Mouse (Mus musculus) gonadal fat pad, adult 2 months (tissue): ENCODE results near the gene Mpig6b. TPM values are rescaled to one million over a fixed set of nuclear protein-coding genes. Genes with fewer than 3 reads are reported as not detected.
"Not testable (repeated sequence)": the region's sequence is repeated elsewhere in the genome, so short reads cannot be mapped to it uniquely, and the experiment has no call there.

Experiments
- DNase-seq: peaks from one replicate; pipeline ENCODE4 v3.0.0-alpha.2; 2012; ENCODE audit warnings: low read depth
- polyA plus RNA-seq: library from polyadenylated mRNA; depleted of rRNA; stranded (reverse); fragments of >200 nt; gene quantifications from 2 replicates; pipeline ENCODE4 v1.2.3, GENCODE M21; 2012

The Mpig6b gene
- polyA plus RNA-seq, 1 experiment = 1.5 TPM

DNA sequence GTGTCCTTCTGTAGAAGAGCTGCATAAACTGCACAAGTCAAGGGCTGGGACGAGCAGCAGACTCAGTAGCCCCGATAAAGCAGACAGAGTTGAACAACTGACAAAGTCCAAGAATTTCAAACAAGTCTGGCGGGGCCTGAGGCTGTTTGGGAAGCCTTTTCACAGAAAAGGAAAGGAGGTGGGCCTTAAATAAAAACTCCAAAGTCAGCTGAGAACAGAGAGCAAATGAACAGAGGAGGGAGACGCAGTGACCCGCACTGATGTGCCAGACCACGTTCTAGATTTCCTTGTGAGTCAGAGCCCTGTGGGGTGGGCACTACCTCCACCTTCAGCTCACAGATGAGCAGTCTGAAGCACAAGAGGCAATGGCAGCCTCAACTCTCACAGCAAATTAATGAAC lies 31.1 kb downstream of the Mpig6b start:
- no peak for DNase-seq

DNA sequence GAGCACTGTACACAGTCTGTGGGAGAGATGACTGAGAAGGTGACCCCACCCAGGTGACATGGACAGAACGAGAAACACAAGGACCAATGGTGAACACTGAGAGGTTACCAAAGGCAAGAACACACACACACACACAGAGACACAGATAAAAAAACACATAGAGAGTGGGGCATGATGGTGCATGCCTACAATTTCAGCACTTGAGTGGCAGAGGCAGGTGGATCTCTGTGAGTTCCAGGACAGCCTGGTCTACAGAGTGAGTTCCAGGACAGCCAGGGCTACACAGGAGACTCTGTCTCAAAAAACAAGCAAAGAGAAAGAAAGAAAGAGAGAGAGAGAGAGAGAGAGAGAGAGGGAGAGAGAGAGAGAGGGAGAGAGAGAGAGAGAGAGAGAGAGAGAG lies 32.3 kb downstream of the Mpig6b start:
- DNase-seq = not testable (repeated sequence)

DNA sequence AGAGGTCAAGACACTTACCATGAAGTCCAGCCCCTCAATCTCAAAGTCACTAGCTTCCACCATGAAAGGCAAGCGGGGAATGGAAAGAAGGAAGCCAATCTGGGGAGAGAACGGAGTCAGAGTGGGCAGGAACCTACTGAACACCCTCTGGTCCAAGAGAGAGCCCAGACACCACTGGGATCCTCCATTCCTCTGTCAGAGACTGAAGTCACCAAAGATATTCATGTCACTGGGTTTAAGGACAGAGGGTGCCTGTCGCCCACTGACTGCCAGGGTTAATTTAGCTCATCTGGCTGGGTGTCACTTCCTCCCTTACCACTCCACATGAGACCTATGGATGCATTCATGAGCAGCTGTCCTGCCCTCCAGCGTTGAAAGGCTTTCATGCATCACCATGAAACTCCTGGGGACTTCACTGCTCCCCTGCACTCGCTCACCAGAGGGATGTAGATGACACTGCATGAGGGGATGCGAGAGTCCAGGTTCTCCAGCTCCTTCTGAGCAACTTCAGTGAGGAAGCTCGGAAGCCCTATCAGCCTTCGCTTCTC lies 33.6 kb downstream of the Mpig6b start:
- no peak for DNase-seq

DNA sequence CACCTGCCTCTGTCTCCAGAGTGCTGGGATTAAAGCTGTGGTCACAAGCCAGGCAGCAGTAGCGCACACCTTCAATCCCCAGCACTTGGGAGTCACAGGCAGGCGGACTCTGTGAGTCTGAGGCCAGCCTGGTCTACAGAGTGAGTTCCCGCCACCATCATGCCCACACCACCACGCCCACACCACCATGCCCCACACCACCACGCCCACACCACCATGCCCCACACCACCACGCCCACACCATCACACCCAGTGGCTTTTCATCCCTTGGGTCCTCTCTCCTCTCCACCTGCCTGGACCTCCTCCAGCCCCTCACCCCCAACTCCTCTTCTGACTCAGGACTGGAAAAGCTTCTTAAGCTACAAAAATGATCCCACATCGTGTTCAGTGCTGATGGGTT lies 34.1 kb downstream of the Mpig6b start:
- no peak for DNase-seq

DNA sequence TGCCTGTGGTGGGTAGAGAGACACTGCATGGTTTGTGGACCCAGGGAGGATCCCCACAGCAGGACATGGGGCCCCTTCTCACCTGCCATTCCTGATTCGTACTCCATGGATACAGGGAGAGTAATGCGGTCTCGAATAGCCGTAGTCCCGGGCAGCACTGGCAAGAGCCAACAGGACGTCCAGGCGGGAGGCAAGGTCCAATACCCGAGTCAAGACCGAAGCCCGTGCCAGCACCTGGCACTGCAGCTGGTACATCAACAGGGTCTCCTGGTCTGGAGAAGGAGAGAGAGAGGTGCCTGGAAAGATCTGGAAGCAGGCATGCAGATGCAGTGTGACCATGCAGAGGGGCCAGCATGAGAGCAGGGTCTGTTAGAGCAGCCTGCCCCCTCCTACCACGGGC lies 34.7 kb downstream of the Mpig6b start:
- no peak for DNase-seq

DNA sequence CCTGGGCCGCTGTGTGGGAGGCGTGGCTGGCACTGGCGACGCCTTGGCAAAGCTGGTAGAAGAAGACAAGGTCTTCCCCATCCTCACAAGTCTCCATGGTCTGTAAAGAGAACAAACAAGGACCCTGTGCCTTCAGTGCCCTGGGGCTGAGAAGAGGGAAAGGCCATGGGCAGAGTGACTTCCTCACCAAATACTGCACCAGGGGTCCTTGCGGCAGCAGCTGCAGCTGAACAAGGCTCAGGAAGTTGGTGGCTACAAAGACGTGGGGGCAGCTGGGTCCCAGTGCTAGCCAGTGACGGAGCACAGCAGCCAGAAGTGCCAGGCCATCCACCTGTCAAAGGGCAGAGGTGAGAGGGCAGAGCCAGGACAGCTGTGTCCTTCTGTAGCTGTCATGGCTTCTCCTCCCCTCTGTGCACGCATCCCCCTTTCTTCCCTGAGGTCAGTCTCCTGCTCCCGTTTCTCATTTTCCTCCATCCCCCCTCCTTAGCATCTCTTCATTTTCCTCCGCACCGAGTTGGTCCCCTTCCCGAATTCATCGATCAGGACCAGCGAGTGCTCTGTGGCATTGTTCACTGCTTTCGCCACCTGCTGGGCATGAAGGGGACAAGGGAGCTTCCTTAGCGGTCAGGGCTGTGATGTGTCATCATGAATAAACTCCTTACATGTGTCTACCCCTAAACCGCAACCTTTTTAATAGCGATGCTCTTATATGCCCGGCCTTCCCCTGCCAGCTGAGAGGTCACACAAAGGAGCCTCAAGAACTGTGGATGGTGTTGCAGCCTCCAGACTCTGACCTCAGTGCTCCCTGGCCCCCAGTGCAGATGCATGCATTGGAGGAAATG lies 36.1 kb downstream of the Mpig6b start:
- DNase-seq = no peak

DNA sequence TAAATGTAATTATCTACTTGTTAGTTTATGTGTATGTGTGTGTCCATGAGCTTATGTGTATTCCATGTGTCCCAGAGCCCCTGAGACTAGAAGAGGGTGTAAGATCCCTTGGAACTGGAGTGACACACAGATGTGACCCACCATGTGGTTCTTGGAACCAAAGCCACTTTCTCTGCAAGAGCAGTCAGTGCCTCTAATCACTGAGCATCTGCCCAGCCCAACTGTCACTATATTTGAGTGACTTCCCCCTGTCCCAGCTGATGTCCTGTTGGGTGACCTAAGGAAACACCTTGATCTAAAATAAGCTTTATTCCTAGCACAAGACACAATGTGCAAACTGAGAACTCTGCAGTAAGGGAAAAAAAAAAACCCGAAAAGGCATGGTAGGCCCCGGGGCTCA lies 37.7 kb downstream of the Mpig6b start:
- no peak for DNase-seq

DNA sequence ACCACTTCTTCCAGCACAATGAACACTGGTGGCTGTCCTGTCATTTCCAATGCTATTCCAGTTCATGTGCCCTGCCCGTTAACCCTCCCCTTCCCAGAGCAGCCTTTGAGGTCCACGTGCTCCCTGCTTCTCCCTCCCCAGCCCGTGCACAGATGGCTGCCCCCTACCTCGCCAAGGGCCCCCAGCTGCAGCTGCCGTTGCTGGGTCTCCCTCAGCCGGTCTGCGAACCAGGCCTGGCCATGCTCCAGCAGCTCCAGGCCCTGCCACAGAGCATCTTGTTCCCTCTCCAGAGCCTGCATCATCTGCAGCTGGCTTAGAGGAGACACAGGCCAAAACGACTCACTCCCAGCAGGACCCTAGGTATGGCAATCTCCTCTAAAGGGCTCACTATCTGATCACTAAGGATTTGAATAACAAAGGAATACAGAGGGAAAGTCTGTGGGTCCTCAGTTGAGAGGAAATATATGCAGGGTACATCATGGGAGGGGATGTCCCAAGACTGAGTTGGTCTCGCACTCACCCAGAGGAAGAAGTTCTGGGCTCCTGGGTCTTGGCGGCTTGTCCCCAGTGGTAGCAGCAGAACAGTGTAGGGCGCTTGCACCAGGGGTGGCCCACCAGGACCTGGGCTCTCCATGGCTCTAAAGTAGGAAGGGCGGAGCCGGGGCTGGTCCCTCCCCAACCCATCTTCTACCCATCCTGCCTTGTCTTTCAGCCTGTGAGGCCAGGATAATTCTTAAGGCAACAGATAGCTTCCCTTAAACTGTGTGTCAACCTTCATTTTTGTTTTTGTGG lies 38.5 kb downstream of the Mpig6b start, which contains the start of gene Sapcd1:
Sapcd1 (minus strand) TSS at position 740 of the 792 bp plus-strand sequence.
- no peak for DNase-seq

DNA sequence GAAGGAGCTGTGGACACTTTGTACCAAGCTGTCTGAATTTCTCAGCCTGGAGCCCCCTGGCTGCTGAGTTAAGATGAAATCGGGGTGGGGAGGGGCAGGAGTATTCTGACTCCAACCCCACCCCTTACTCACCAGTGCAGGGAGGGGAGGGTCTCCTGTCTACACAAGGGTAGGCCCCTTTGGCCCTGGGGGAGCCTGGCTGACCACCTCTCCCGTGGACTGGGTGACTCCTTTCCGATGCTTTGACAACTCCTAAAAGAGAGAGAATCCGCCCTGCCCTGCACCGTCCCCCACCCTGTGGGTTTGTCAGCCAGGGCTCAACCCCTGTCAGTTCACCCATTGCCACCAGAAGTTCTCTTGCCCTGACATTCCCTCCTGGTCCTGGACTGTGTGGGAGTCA lies 39.8 kb downstream of the Mpig6b start:
- DNase-seq = no peak

DNA sequence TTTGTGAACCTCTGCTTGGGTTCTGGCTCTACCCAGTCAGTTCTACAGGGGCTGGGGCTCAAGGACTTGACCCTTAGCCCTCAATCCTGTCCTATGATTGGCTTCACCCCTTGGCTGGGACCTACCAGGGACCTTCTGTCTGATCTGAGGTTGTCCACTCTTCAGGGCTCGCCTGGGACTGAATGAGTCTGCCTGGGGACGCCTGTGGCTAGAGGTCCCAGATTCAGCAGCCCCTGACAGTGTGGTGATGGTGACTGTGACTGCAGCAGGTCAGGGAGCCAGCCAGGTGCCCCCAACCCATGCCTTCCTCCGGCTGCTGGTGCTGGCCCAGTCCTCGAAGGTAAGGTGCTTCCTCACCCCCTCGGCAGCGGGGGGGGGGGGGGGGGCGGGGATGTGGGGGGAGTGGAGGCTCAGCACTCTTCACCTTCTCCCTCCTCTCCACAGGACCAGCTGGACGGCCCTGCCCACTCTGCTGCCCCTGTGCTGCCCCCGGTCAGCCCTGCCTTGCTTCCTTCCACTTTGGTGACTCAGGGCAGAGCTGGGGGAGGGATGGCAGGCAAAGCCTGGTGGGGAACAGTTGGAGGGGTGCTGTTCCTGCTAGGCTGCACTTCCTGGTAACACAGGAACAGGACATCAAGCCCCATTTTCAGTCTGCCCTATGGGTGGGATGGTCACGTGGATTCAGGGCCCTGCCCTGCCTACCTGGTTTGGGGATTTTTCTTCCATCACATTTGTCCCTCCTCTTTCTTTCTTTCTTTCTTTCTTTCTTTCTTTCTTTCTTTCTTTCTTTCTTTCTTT lies 41.1 kb downstream of the Mpig6b start:
- DNase-seq = no peak

DNA sequence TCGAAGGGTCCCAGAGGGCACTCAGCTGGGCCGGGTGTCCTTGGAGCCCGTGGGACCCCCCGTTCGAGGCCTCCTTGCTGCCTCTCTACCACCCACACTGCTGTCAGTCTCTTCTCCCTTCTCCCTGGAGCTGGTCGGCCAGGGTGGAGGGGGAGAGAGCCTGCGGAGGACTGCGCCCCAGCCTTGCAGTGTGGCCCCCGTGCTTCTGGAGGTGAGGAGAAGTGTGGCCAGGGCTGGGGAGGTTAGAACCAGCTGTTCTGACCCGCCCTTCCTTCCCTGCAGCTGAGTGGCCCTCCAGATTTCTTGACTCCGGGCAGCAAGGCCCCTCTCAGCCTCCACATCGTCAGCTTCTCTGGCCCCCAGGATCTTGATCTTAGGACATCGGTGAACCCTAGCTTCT lies 41.7 kb downstream of the Mpig6b start:
- DNase-seq = no peak

DNA sequence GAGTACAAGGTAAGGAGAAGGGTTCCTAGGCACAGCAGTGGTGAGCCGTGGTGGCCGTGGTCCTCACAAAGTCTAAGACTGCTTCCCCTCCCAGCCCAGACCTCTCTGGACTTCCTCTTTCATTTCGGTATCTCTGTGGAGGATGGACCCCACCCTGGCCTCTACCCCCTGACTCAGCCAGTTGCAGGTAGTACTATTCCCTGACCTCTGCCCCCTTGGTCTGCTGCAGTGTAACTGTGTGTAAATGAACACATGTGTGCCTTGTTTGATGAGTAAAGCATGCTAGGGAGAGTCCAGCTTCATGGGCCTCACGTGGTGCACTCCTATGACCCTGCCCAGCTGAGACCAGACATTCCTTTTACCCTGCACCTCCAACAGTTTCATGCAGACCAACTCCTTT lies 42.2 kb downstream of the Mpig6b start:
- no peak for DNase-seq

DNA sequence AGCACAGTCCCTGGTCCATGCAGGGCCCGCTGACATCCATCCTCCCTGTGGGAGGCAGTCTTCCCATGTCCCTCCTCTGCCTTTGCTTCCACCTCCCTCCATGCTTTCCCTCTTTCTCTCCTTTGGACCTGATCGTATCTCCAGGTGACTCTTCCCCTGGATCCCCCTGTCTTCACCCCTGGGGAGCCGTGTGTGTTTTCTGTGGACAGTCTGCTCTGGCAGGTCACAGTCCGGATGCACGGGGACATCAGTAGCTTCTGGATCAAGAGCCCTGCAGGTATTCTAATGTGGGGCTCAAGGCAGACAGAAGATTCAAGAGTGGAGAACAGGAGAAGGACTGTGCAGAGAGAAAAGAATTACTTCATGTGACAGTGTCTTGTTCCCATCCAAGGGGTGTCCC lies 42.8 kb downstream of the Mpig6b start:
- no peak for DNase-seq

DNA sequence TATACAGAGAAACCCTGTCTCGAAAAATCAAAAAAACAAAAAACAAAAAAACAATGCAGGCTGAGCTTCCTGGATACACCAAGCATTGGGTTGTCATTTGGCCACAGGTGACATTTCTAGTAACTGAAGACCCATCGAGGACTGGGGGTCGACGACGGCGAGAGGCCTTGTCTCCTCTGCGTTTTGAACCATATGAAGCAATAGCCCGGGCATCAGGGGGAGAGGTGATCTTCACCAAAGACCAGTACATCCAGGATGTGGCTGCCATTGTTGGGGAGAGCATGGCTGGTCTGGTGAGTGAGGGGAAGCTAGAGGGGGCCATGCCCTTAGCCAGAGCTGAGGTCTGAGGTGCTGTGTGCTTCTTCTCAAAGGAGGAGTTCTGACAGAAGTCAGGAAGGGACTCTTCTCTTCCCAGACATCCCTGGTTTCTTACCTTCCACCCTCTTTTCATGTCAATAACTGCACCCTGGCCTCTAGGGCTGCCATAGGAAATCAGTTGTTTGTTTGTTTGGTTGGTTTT lies 43.4 kb downstream of the Mpig6b start:
- no peak for DNase-seq

DNA sequence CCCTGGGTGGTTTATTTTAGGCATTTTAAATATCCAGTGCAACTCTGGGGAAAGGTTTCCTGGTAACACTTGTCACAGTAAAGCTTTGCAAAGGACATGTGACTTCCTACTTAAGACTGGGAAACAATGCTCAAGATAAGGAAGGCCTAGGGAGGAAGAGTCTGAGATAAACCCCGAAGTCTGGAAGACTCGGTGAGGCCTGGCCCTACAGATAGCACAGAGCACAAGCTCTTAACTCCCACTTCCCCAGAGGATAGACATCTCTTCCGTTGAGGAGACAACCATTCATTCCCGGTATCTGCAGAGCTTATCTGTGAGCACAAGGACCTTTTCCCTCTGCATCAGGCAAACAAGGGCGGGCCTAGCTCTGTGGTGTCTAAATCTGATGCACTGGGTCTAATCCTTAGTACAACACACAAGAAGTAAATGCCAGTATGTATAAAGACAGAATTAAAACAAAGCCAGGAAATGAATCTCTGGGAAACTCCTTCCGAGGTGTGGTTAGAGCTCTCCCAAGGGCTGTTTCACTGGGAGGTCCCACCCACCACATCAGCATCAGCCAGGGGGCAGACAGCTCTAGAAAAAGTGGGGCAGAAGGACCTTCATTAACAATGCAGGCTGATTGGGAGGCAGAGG lies 44.0 kb downstream of the Mpig6b start:
- DNase-seq = no peak

DNA sequence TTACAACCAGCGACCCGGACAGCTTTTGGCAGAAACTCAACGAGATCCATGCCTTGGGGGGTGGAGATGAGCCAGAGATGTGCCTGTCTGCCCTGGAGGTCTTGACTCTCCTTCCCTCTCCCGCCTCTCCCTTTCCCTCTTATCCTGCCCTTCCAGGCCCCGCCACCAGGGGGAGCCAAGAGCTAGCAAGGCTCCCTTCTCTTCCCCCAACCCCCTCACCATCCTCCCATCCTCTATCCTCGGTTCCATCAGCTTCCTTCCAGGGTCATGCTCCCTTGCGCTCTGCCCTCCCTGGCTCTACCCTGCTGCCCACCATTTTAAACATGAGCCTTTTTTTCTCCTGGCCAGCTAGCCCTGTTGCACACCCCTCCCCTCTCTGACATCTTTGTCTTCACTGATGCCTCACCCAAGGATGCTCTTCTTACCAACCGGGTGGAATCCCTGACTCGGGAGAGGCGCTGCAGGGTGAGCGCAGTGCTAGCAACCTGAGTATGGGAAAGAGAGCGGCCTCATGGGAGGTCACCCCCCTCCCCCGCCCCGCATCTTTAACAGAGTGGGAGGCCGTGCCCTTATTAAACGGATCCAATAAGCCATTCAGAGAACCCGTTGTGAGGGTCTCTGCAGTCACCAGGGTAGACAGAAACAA lies 44.7 kb downstream of the Mpig6b start:
- no peak for DNase-seq

DNA sequence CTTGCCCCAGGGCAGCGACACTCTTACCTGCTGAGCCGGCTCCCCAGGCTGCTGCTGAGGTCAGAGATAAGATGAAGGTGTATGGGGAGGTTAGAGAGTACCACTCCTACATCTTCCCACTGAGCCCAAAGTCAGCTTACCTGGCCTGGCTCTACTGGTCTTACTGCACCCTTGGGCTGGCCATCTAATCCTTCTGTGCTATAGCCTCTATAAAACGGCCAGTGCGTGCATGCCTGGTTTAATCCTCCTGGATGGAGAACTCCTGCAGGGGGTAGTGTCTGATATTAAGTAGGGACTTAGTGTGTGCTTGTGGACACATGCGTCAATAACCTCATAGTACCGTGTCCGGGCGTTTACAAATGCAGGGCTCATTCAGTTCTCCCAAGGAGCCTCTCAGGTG lies 45.4 kb downstream of the Mpig6b start:
- DNase-seq = peak; percentile 54

DNA sequence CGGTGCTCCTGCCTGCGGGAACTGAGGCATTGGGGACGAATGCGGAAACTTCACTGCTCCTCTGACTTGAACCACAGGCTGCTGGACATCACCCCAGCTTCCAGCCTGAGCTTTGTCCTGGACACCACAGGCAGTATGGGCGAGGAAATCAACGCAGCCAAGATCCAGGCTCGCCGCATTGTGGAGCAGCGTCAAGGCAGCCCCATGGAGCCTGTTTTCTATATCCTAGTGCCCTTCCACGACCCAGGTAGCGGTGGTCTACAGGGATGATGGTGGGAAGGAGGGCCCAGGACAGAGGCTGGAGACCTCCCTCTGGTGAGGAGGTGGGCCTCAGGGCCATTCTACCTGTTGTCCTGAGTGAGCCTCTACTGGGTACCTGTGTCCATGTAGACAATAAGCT lies 46.1 kb downstream of the Mpig6b start:
- no peak for DNase-seq

DNA sequence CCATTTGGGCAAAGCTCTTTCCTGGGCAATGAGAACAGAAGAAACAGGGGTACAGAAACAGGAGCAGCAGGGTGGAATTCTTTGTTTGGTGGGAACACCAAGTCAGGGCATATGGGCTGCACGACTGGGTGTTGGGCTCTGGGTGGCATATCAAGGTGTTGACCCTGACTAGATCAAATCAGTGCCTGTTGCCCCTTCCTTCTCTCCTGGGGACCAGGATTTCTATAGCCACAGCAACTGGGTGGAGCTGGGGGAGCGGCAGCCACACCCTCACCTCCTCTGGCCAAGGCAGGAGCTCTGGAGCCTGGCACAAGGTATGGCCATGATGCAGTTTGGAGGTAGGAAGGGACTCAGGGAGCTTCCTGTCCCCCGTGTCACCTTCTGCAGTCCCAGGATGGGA lies 47.8 kb downstream of the Mpig6b start:
- no peak for DNase-seq

DNA sequence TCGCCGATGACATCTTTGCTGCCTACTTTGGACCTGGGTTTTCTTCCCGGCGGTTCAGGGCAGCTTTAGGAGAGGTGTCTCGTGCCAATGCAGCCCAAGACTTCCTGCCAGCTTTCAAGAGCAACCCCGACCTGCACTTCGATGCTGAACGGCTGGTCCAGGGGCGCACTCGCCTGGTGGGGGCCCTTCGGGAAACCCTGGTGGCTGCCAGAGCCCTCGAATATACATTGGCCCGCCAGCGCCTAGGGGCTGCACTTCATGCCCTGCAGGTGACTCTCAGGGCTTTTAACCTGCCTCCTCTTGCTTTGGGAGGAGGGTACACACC lies 48.3 kb downstream of the Mpig6b start:
- no peak for DNase-seq
